Mouse (Mus musculus) Patski (cell line): ENCODE measurements around the gene Ect2. TPM values are rescaled to one million over a fixed set of nuclear protein-coding genes. Genes with fewer than 3 reads are reported as not detected.

ENCODE experiments used
- ATAC-seq: fragments of 100-300 bp; one replicate; pipeline ENCODE4 v1.8.0; 2021
- CTCF ChIA-PET: fragments of 350-600 bp; sonication (Branson Sonifier 250); formaldehyde crosslinking; loops from one replicate; lab custom pipeline; 2022; ENCODE audit warnings: inconsistent platforms; lab: Charles Lee
- POLR2A ChIA-PET: fragments of 350-600 bp; sonication (Branson Sonifier 250); formaldehyde crosslinking; loops from one replicate; lab custom pipeline; 2022; ENCODE audit warnings: antibody characterized with exemption, inconsistent platforms; lab: Charles Lee
- DNase-seq: peaks from one replicate; pipeline ENCODE4 v3.0.0-alpha.2; 2011; ENCODE audit warnings: low read depth, low spot score
- H3K27me3 ChIP-seq: fragments of 371-371 bp; one replicate; pipeline ENCODE4 v1.5.1; 2021
- CTCF ChIP-seq: fragments of 100-300 bp; IDR thresholded peaks from one replicate; pipeline ENCODE4 v1.5.1; 2021
- in situ Hi-C: fragments of 300-500 bp; cut with MboI; formaldehyde crosslinking; loops from 3 replicates; pipeline ENCODE4 v1.11.1; 2018; ENCODE audit warnings: low pct_unique_long_range_greater_than_20kb, mixed read lengths
- polyA plus RNA-seq: library from polyadenylated mRNA; unstranded; gene quantifications from one replicate; pipeline ENCODE4 v1.2.3, GENCODE M21; 2021

Gene Ect2
- polyA plus RNA-seq, 1 experiment from 2014 or later: 110 TPM

GRCm38 (mm10) chr3:27081229-27082060 lies 72.2 kb downstream of the Ect2 start:
- ChIA-PET CTCF (no interaction called here), POLR2A (no interaction called here)
- no peaks in the 10 kb centered on the region for H3K27me3 ChIP-seq
- DNase-seq: no peak
- no peak for ATAC-seq
- TF ChIP-seq CTCF: no peak
- in situ Hi-C loops: no loop called here

GRCm38 (mm10) chr3:27080061-27080770 lies 73.5 kb downstream of the Ect2 start:
- in situ Hi-C loops: no loop called here
- no peak for ATAC-seq
- no peak for TF ChIP-seq CTCF
- POLR2A ChIA-PET: interaction anchor here (0.8 kb wide), 1 partner anchor 607 kb away, joined by 3 read pairs; no protein-coding TSS in a partner anchor
- CTCF ChIA-PET: interaction anchor here (1.6 to 3.6 kb wide), 2 partner anchors 12 to 27 kb away, joined by 3 to 20 read pairs; no protein-coding TSS in a partner anchor
- H3K27me3 ChIP-seq: no peaks in the 10 kb centered on the region
- no peak for DNase-seq

DNA sequence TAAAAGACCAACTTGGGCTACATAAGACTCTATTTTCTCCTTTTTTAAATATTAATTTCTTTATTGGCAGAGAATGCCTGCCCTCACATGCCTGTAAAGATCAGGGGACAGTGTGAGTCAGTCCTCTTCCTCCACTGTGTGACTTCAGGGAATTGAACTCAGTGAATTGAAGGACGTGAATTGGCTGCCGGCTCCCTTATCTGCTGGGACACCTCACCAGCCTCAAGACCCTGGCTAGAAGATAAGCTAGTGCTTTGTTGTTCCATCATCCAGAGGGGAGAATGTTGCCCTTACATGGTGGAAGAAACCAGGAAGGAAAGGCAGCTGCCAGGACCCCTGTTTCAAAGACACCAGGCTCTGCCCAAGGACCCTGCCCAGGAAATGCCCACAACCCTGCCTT lies 79.8 kb downstream of the Ect2 start:
- ChIA-PET CTCF (interaction anchor here (1.9 kb wide), 1 partner anchor 37 kb away, joined by 5 read pairs; no protein-coding TSS in a partner anchor), POLR2A (interaction anchor here (0.6 kb wide), 1 partner anchor 151 kb away, joined by 3 read pairs; no protein-coding TSS in a partner anchor)
- in situ Hi-C loops: no loop called here
- ATAC-seq: no peak
- no peak for TF ChIP-seq CTCF
- DNase-seq: no peak
- H3K27me3 ChIP-seq: no peaks in the 10 kb centered on the region

DNA sequence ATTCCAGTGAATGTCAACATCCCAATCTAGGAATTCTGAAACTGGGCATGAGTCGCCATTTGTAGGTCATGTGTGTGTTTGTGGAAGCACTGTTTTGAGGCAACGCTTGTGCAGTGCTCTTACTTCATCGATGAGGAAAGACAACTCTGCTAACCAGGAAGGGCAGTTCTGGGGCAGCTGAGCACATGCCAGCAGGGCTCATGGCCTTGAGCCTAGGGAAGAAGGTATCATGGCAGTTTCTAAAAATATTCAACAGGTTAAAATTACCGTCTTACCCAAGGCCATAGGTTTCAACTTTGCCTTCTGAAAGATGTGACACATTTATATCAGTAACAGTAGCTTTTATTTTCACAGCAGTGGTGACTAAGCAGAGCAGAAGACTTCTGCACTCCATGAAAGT lies 82.0 kb downstream of the Ect2 start:
- no peaks in the 10 kb centered on the region for H3K27me3 ChIP-seq
- CTCF ChIA-PET: interaction anchor here (0.7 kb wide), 1 partner anchor 49 kb away, joined by 3 read pairs; no protein-coding TSS in a partner anchor
- in situ Hi-C loops: no loop called here
- POLR2A ChIA-PET: no interaction called here
- DNase-seq (no peak), ATAC-seq (no peak)
- TF ChIP-seq CTCF: no peak

DNA sequence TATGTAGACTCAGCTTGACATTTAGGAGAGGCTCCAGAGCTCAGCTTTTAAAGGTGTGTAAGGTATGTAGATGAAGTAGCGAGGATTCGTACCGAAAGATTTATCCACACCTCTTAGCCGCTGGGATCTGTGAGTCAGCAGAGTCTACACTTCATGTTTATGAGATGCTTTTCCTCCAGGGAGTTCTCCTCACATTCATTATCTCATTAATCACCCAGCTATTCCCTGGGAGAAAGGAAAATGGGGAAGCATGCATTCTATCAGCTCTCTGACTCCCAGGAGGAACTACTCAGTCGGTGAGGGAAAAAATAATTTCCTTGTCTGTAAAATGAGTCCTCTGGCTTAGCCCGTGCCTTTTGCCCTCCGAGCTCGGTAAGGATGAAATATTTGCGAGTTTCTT lies 83.3 kb downstream of the Ect2 start:
- no peak for TF ChIP-seq CTCF
- POLR2A ChIA-PET: interaction anchor here (1.1 kb wide), 1 partner anchor 16 kb away, joined by 3 read pairs; no protein-coding TSS in a partner anchor
- peak; percentile 33 for DNase-seq
- peak; percentile 33 for ATAC-seq
- no peaks in the 10 kb centered on the region for H3K27me3 ChIP-seq
- CTCF ChIA-PET: interaction anchor here (1.5 to 5.4 kb wide), 5 partner anchors 9 to 180 kb away, joined by 3 to 24 read pairs (median 10); no protein-coding TSS in a partner anchor
- in situ Hi-C loops: no loop called here

DNA sequence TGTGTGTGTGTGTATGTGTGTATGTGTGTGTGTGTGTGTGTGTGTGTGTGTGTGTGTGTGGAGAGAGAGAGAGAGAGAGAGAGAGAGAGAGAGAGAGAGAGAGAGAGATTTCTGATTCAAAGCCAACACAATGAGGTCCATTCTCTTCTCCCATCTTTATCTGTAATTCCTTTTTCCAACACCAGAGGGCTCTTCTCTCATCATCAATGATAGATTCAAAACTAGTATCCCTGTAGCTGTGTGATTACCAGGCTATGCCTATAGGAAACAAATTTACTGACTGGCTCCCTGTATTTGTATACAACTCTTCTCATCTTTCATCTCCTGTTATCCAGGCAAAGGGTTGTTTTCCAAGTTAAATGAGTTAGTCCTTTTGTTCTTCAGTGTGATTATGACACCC lies 86.5 kb downstream of the Ect2 start:
- CTCF ChIA-PET: interaction anchor here (1.0 to 5.4 kb wide), 5 partner anchors 9 to 44 kb away, joined by 3 to 24 read pairs (median 14); no protein-coding TSS in a partner anchor
- ATAC-seq: no peak

GRCm38 (mm10) chr3:27064886-27065285 lies 88.8 kb downstream of the Ect2 start:
- ChIA-PET CTCF (no interaction called here), POLR2A (no interaction called here)
- DNase-seq (no peak), ATAC-seq (no peak)
- in situ Hi-C loops: no loop called here
- H3K27me3 ChIP-seq: peaks cover 9% of the 10 kb centered on the region
- TF ChIP-seq CTCF: no peak

More for the DNA sequence above, 86.5 kb downstream of the Ect2 start:
- H3K27me3 ChIP-seq: peaks cover 8% of the 10 kb centered on the region
- in situ Hi-C loops: no loop called here
- no peak for DNase-seq
- POLR2A ChIA-PET: no interaction called here
- peak; percentile 54 for TF ChIP-seq CTCF

- POLR2A ChIA-PET: no interaction called here
- DNase-seq (no peak), ATAC-seq (no peak)
- no peak for TF ChIP-seq CTCF
- H3K27me3 ChIP-seq: peaks cover 9% of the 10 kb centered on the region
- CTCF ChIA-PET: no interaction called here
- in situ Hi-C loops: no loop called here
These were observed 90.0 kb downstream of the Ect2 start for GRCm38 (mm10) chr3:27063399-27064260.

- no peak for DNase-seq
- ATAC-seq: no peak
- ChIA-PET CTCF (interaction anchor here (1.3 to 1.5 kb wide), 2 partner anchors 13 to 50 kb away, joined by 4 to 5 read pairs; no protein-coding TSS in a partner anchor), POLR2A (no interaction called here)
- in situ Hi-C loops: no loop called here
- TF ChIP-seq CTCF: no peak
- H3K27me3 ChIP-seq: peaks cover 16% of the 10 kb centered on the region
These were observed 93.2 kb downstream of the Ect2 start for GRCm38 (mm10) chr3:27060441-27060840.
